In genomic region chr2:26138252-26139033, GRCm38 (mm10) we compare ENCODE assay signal across 7 mouse cellular contexts. TPM values are rescaled to one million over a fixed set of nuclear protein-coding genes. Genes with fewer than 3 reads are reported as not detected.
DNase-seq lines count a peak whose midpoint lies in the region; ATAC-seq and TF ChIP-seq lines count a peak whose summit lies in the region.

No protein-coding gene starts in this region.

- H3K9me3 ChIP-seq in limb, embryonic 12.5 days = no peaks in the 10 kb centered on the region

- H3K4me1 ChIP-seq in thymus, adult 2 months (replicated peaks; ENCODE audit: control insufficient read depth, insufficient read depth, low read length) = peaks cover 17% of the 10 kb centered on the region
- peaks cover 25% of the 10 kb centered on the region for H3K4me1 ChIP-seq in limb, embryonic 12.5 days (replicated peaks)
- peaks cover 9% of the 10 kb centered on the region for H3K4me1 ChIP-seq in small intestine, adult 2 months (ENCODE audit: control insufficient read depth, insufficient read depth, insufficient read length, low read length)

- WGBS in thymus, adult 2 months = 86% methylated on average over 31 of the region's 31 CpGs
- WGBS in limb, embryonic 12.5 days = 80% methylated on average over 31 of the region's 31 CpGs
- WGBS in small intestine, adult 2 months = 86% methylated on average over 31 of the region's 31 CpGs

- no peaks in the 10 kb centered on the region for H3K27me3 ChIP-seq in thymus, adult 2 months (ENCODE audit: control insufficient read depth, insufficient read depth, low read length)
- H3K27me3 ChIP-seq in limb, embryonic 12.5 days = no peaks in the 10 kb centered on the region
- H3K27me3 ChIP-seq in small intestine, adult 2 months (ENCODE audit: control insufficient read depth, insufficient read depth, low read length) = no peaks in the 10 kb centered on the region

- H3K4me3 ChIP-seq in thymus, adult 2 months (ENCODE audit: control insufficient read depth, insufficient read depth, low read length) = peak overlapping the region; percentile 14; the same call in 1 of the 2 replicates
- peak overlapping the region; percentile 92; the same call in 1 of the 2 replicates for H3K4me3 ChIP-seq in limb, embryonic 12.5 days (replicated peaks)
- peak overlapping the region; percentile 14; the same call in 1 of the 2 replicates for H3K4me3 ChIP-seq in small intestine, adult 2 months (ENCODE audit: low read depth, low read length)

- H3K36me3 ChIP-seq in thymus, adult 2 months (ENCODE audit: control insufficient read depth, insufficient read depth, low read length) = no peaks in the 10 kb centered on the region
- peaks cover 20% of the 10 kb centered on the region for H3K36me3 ChIP-seq in limb, embryonic 12.5 days
- H3K36me3 ChIP-seq in small intestine, adult 2 months (ENCODE audit: control insufficient read depth, insufficient read depth, low read length) = peaks cover 4% of the 10 kb centered on the region; the same call in 1 of the 2 replicates

- TF ChIP-seq CTCF in thymus, adult 2 months (IDR thresholded peaks at IDR 0.05; ENCODE audit: borderline replicate concordance, control insufficient read depth, extremely low read depth, insufficient read depth, low read length, poor library complexity) = no peak
- TF ChIP-seq CTCF in small intestine, adult 2 months (IDR thresholded peaks at IDR 0.05; ENCODE audit: extremely low read depth, insufficient read length, insufficient replicate concordance, low read depth, low read length) = no peak

- no peak for DNase-seq in thymus, adult 2 months
- no peak for DNase-seq in thymus, adult 18-20 months
- no peak for DNase-seq in adrenal gland, postnatal 14 days

- H3K9ac ChIP-seq in limb, embryonic 12.5 days (replicated peaks) = peak overlapping the region; percentile 87; the same call in 1 of the 2 replicates

- H3K27ac ChIP-seq in thymus, adult 2 months (ENCODE audit: control insufficient read depth, insufficient read depth, low read length) = no peak overlapping the region
- no peak overlapping the region for H3K27ac ChIP-seq in limb, embryonic 12.5 days
- H3K27ac ChIP-seq in small intestine, adult 2 months (ENCODE audit: insufficient read depth, low read depth, low read length) = no peak overlapping the region

- no peak for TF ChIP-seq POLR2A in thymus, adult 2 months (IDR thresholded peaks at IDR 0.05; ENCODE audit: control insufficient read depth, extremely low read depth, insufficient read depth, low read length, poor library complexity)
- TF ChIP-seq POLR2A in small intestine, adult 2 months (IDR thresholded peaks at IDR 0.05; ENCODE audit: low read depth, low read length) = no peak

- H3K4me2 ChIP-seq in limb, embryonic 12.5 days = peak overlapping the region; percentile 87

- ATAC-seq in erythroid progenitor cell, adult 5-6 weeks (replicated peaks; ENCODE audit: low FRiP score, poor library complexity, severe bottlenecking) = 0 out of 2 replicates have a peak, but pooled peaks have one; percentile 20
- ATAC-seq in limb, embryonic 12.5 days (ENCODE audit: insufficient number of reproducible peaks, insufficient read depth, low FRiP score, low TSS enrichment, low read depth) = no peak
- no peak for ATAC-seq in activated CD4-positive, CD25-positive, alpha-beta regulatory T cell, adult 4 months

RNA-seq across cellular contexts. Expression of gene Nacc2, which starts 15.4 kb away (rescaled TPM):
- polyA plus RNA-seq in thymus, adult 2 months (2012; rRNA removed) = 12.6 and 13.8 TPM in 2 replicates
- total RNA-seq in erythroid progenitor cell, adult 5-6 weeks (2015; ENCODE audit: low replicate concordance) = 0.42 TPM in 1 of 2 replicates, not detected in the other
- 0.64 and 0.68 TPM in 2 replicates for total RNA-seq in erythroid progenitor cell, adult 5-6 weeks (2017; ENCODE audit: low replicate concordance)
- 4.7 TPM in 2 replicates for polyA plus RNA-seq in limb, embryonic 12.5 days (2016; fragmentation: Nextera tagmentation; extraction: Ambion mirVana)
- polyA plus RNA-seq in small intestine, adult 2 months (2012; rRNA removed) = 45.4 and 51.2 TPM in 2 replicates
- 25.9 and 30.5 TPM in 2 replicates for total RNA-seq in adrenal gland, postnatal 14 days (2021)
- 1 to 10 TPM; 1.1 to 1.3 TPM for polyA plus RNA-seq in activated CD4-positive, CD25-positive, alpha-beta regulatory T cell, adult 4 months (2017; shearing (Covaris generic))

Comparison
In these comparisons a context has a peak if more than half of its experiments do, and no peak if none do; other contexts are left out.
1. H3K4me3 ChIP-seq: peak in every context shown above with its lines; median percentile 92 in limb, embryonic 12.5 days; 14 in thymus, adult 2 months; 14 in small intestine, adult 2 months.